Mouse (Mus musculus) brain, embryonic 14.5 days (tissue): ENCODE measurements around the gene Map4k3.

Experiments
- CTCF ChIP-seq: fragments of 200-500 bp; IDR thresholded peaks from 2 replicates; pipeline ENCODE4 v1.5.1; 2012; ENCODE audit warnings: inconsistent platforms, mild to moderate bottlenecking, moderate library complexity, borderline replicate concordance; ENCODE audit not compliant: insufficient read depth, insufficient read length; ENCODE audit errors: extremely low read depth
- POLR2A ChIP-seq: fragments of 200-500 bp; IDR thresholded peaks from 2 replicates; pipeline ENCODE4 v1.6.1; 2012; ENCODE audit warnings: mild to moderate bottlenecking, inconsistent platforms, borderline replicate concordance; ENCODE audit not compliant: poor library complexity, insufficient read depth, insufficient read length, severe bottlenecking; ENCODE audit errors: extremely low read depth

DNA sequence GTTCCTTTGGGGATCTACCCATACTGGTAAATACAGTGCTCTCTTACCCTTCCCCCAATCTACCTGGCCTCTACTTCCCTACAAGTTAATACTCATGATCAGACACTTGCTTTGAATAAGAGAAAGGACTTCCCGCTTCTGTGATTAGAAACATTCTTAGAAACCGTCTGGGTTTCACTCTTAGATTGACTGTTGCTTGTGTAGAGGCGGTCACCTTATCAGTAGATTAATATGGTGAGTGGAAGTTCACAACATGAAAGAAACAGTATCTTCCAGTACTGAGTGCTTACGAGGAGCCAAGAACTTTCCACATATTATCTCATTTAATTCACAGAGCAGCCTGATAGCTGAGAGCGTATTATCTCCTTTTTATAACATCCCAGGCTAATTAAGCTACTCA is 1.5 kb upstream of the Map4k3 start:
- TF ChIP-seq CTCF (no peak), POLR2A (no peak)
